In genomic region chr9:41228425-41229224, GRCm38 (mm10) we compare ENCODE assay signal across 8 mouse cellular contexts.
A peak's percentile ranks its signal among the peaks of the same experiment; 100 is the strongest.
DNase-seq lines count a peak whose midpoint lies in the region; ATAC-seq and TF ChIP-seq lines count a peak whose summit lies in the region.

No protein-coding gene starts in this region.

- TF ChIP-seq POLR2A in brain, embryonic 14.5 days (IDR thresholded peaks at IDR 0.05; ENCODE audit: borderline replicate concordance, extremely low read depth, insufficient read depth, insufficient read length, poor library complexity, severe bottlenecking), result no peak

- peak; percentile 81 for ATAC-seq in heart, embryonic 16.5 days (replicated peaks; ENCODE audit: extremely low read depth, insufficient read depth, low FRiP score)
- no peak for ATAC-seq in liver, embryonic 15.5 days (ENCODE audit: insufficient read depth)
- peak; percentile 93 for ATAC-seq in neural tube, embryonic 12.5 days (ENCODE audit: low FRiP score, low read depth)

- H3K4me2 ChIP-seq in heart, embryonic 16.5 days (ENCODE audit: low read depth, low read length), result peak overlapping the region; percentile 79
- peak overlapping the region; percentile 59 for H3K4me2 ChIP-seq in liver, embryonic 15.5 days
- H3K4me2 ChIP-seq in neural tube, embryonic 12.5 days (replicated peaks), result peak overlapping the region; percentile 56

- H3K9me3 ChIP-seq in forebrain, embryonic 10.5 days, result no peaks in the 10 kb centered on the region
- no peaks in the 10 kb centered on the region for H3K9me3 ChIP-seq in heart, embryonic 16.5 days (replicated peaks; ENCODE audit: control insufficient read depth, low read length)
- H3K9me3 ChIP-seq in liver, embryonic 15.5 days (replicated peaks), result no peaks in the 10 kb centered on the region
- H3K9me3 ChIP-seq in neural tube, embryonic 12.5 days, result no peaks in the 10 kb centered on the region

- peak overlapping the region; percentile 90 for H3K9ac ChIP-seq in heart, embryonic 16.5 days (ENCODE audit: low read length)
- H3K9ac ChIP-seq in liver, embryonic 15.5 days, result no peak overlapping the region
- H3K9ac ChIP-seq in neural tube, embryonic 12.5 days, result peak overlapping the region; percentile 53

- WGBS in forebrain, embryonic 10.5 days, result 5% methylated on average over 29 of the region's 29 CpGs
- WGBS in heart, embryonic 16.5 days, result 5% methylated on average over 29 of the region's 29 CpGs
- 4% methylated on average over 29 of the region's 29 CpGs for WGBS in liver, embryonic 15.5 days (ENCODE audit: insufficient replicate concordance)
- WGBS in neural tube, embryonic 12.5 days, result 6% methylated on average over 29 of the region's 29 CpGs

- no peaks in the 10 kb centered on the region for H3K36me3 ChIP-seq in forebrain, embryonic 10.5 days (replicated peaks)
- no peaks in the 10 kb centered on the region for H3K36me3 ChIP-seq in heart, embryonic 16.5 days (ENCODE audit: control insufficient read depth, insufficient read depth)
- no peaks in the 10 kb centered on the region for H3K36me3 ChIP-seq in liver, embryonic 15.5 days (replicated peaks)
- H3K36me3 ChIP-seq in neural tube, embryonic 12.5 days, result no peaks in the 10 kb centered on the region

- no peaks in the 10 kb centered on the region for H3K27me3 ChIP-seq in forebrain, embryonic 10.5 days (ENCODE audit: poor library complexity, severe bottlenecking)
- no peaks in the 10 kb centered on the region for H3K27me3 ChIP-seq in heart, embryonic 16.5 days (ENCODE audit: control insufficient read depth, insufficient read depth, low read length)
- H3K27me3 ChIP-seq in liver, embryonic 15.5 days, result peaks cover 8% of the 10 kb centered on the region; the same call in 1 of the 2 replicates
- H3K27me3 ChIP-seq in neural tube, embryonic 12.5 days (replicated peaks), result no peaks in the 10 kb centered on the region

- peak; percentile 80 for DNase-seq in CD4-positive helper T cell, adult 2 months (ENCODE audit: low read depth, low spot score)
- DNase-seq in brain, embryonic 14.5 days (ENCODE audit: low read depth), result peak; percentile 96
- DNase-seq in forebrain, embryonic 10.5 days (ENCODE audit: extremely low spot score, low spot score), result peak; percentile 92
- DNase-seq in kidney, postnatal 36 days, result peak; percentile 84 to 92
- peak; percentile 81 for DNase-seq in telencephalon, adult 2 months (ENCODE audit: low read depth, low spot score)

- peaks cover 38% of the 10 kb centered on the region for H3K4me1 ChIP-seq in forebrain, embryonic 10.5 days
- peaks cover 7% of the 10 kb centered on the region for H3K4me1 ChIP-seq in heart, embryonic 16.5 days (ENCODE audit: control insufficient read depth, insufficient read depth, low read length)
- H3K4me1 ChIP-seq in liver, embryonic 15.5 days (replicated peaks), result peaks cover 3% of the 10 kb centered on the region; the same call in 1 of the 2 replicates
- peaks cover 17% of the 10 kb centered on the region for H3K4me1 ChIP-seq in neural tube, embryonic 12.5 days

- H3K27ac ChIP-seq in forebrain, embryonic 10.5 days, result peak overlapping the region; percentile 94
- peak overlapping the region; percentile 81 for H3K27ac ChIP-seq in heart, embryonic 16.5 days (ENCODE audit: low read length)
- H3K27ac ChIP-seq in liver, embryonic 15.5 days (replicated peaks), result no peak overlapping the region
- peak overlapping the region; percentile 87 for H3K27ac ChIP-seq in neural tube, embryonic 12.5 days

- H3K4me3 ChIP-seq in forebrain, embryonic 10.5 days, result peak overlapping the region; percentile 50
- H3K4me3 ChIP-seq in heart, embryonic 16.5 days (ENCODE audit: low read length), result peak overlapping the region; percentile 66
- peak overlapping the region; percentile 39 for H3K4me3 ChIP-seq in liver, embryonic 15.5 days (replicated peaks)
- H3K4me3 ChIP-seq in neural tube, embryonic 12.5 days, result peak overlapping the region; percentile 24

- peak; percentile 81 for TF ChIP-seq CTCF in brain, embryonic 14.5 days (IDR thresholded peaks at IDR 0.05; ENCODE audit: borderline replicate concordance, extremely low read depth, insufficient read depth, insufficient read length)
